In the genomic region with DNA sequence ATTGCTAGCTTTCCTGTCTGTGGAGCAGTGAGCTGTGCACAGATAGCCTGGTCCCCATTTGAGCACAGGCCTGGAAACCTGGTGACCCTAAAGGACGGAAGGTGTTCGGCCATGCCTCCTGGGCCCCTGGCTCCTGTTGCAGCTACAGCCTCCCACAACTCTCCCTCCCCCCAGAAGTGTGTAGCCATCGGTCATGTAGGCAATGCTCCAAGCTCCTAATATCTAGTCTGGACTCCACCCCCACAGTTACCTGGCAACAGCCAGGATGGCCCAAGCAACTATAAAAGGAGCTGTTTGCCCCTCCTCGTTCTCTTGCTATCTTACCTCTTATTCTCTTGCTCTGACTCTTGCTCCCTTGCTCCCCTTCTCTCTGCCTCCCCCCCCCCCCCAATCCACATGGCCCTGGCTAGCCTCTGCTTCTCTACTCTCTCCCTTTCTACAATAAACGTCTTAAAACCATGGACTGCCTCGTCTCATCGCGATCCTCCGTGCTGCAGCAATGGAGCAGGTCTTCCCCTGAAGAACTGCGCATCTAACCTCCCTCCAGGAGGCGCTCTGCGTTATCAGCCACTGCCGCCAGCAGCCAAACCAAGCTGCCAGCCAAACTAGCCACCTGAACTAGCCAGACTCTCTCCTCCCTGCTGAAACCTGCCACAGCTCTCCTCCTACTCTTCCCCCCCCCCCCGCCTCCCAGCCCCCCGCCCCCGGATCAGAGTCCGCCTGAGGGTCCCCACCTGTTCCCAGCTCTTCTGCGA, we compare ENCODE assay signal across 11 mouse cellular contexts.
A peak's percentile ranks its signal among the peaks of the same experiment; 100 is the strongest.
DNase-seq lines count a peak whose midpoint lies in the region; ATAC-seq and TF ChIP-seq lines count a peak whose summit lies in the region.
"Had no signal": no experiment of that assay in that cellular context is flagged by ENCODE, and none has a peak within 500 bp of the region (broad histone marks: within the 10 kb centered on the region; RNA-seq: fewer than 3 reads in every experiment).

No protein-coding gene starts in this region.

- 47% methylated on average over 16 of the region's 18 CpGs for WGBS in heart, embryonic 10.5 days
- 63% methylated on average over 18 of the region's 18 CpGs for WGBS in forebrain, embryonic 14.5 days
- 64% methylated on average over 18 of the region's 18 CpGs for WGBS in forebrain, postnatal 0 days

- H3K79me2 ChIP-seq in CH12.LX (replicated peaks; ENCODE audit: control insufficient read depth, extremely low read depth, insufficient read depth, poor library complexity, severe bottlenecking) (no peaks in the 10 kb centered on the region), MEL (ENCODE audit: control insufficient read depth, insufficient read depth, low read length, poor library complexity) (no peaks in the 10 kb centered on the region)

- ATAC-seq in forebrain, embryonic 14.5 days = no peak
- no peak for ATAC-seq in forebrain, postnatal 0 days
- ATAC-seq: inflammation-experienced regulatory T-cells, adult 6 months had no signal

- TF ChIP-seq EP300 in CH12.LX (IDR thresholded peaks at IDR 0.05; ENCODE audit: low read length) = no peak
- no peak for TF ChIP-seq EP300 in MEL (IDR thresholded peaks at IDR 0.05; ENCODE audit: low read depth in 1 of 2, low read length in 2 of 2)

- TF ChIP-seq POLR2A in CH12.LX (IDR thresholded peaks at IDR 0.05; ENCODE audit: low read depth, low read length) (no peak), MEL (IDR thresholded peaks at IDR 0.05; ENCODE audit: control insufficient read depth in 1 of 2, insufficient read depth in 1 of 2, low read depth in 1 of 2, low read length in 2 of 2, poor library complexity in 1 of 2) (no peak)

- dilution Hi-C loops in CH12.LX (cut with MboI; ENCODE audit: extremely low pct_ligation_motif_present, extremely low pct_unique_long_range_greater_than_20kb, low sequenced_read_pairs) = no loop called here

- in situ Hi-C loops in CH12.LX (cut with MboI; ENCODE audit: low pct_ligation_motif_present, low pct_unique_long_range_greater_than_20kb, low sequenced_read_pairs) = no loop called here

- peak in 1 of 2 experiments; percentile 29; a peak in 1 of 4 replicates for TF ChIP-seq CTCF in CH12.LX (conservative IDR thresholded peaks at IDR 0.05 in 1 of 2, IDR thresholded peaks at IDR 0.05 in 1 of 2; ENCODE audit: low read depth in 2 of 2, low read length in 2 of 2)
- TF ChIP-seq CTCF in MEL (IDR thresholded peaks at IDR 0.05 in 2 of 3, conservative IDR thresholded peaks at IDR 0.05 in 1 of 3; ENCODE audit: control insufficient read depth in 1 of 3, insufficient read depth in 1 of 3, low read depth in 2 of 3, low read length in 3 of 3, poor library complexity in 1 of 3, severe bottlenecking in 1 of 3) = peak in 2 of 3 experiments; percentile 20 to 31; a peak in 3 of 6 replicates
- no peak for TF ChIP-seq CTCF in forebrain, postnatal 0 days (IDR thresholded peaks at IDR 0.05; ENCODE audit: low read depth)

- intact Hi-C loops in heart, postnatal 36 days (cut with DNase I) = no loop called here

- H3K27me3 ChIP-seq in heart, embryonic 10.5 days (ENCODE audit: insufficient read depth, poor library complexity, severe bottlenecking) = peaks cover 34% of the 10 kb centered on the region; the same call in 1 of the 2 replicates
- peaks cover 65% of the 10 kb centered on the region for H3K27me3 ChIP-seq in CH12.LX (replicated peaks)
- H3K27me3 ChIP-seq in MEL (ENCODE audit: control insufficient read depth in 1 of 2, insufficient read depth in 2 of 2, low read length in 2 of 2) = no peaks in the 10 kb centered on the region
- H3K27me3 ChIP-seq in forebrain, embryonic 14.5 days (replicated peaks; ENCODE audit: control insufficient read depth, insufficient read depth, low read length) = no peaks in the 10 kb centered on the region
- no peaks in the 10 kb centered on the region for H3K27me3 ChIP-seq in forebrain, postnatal 0 days (ENCODE audit: insufficient read depth, low read length)

- peaks cover 22% of the 10 kb centered on the region for H3K4me1 ChIP-seq in heart, embryonic 10.5 days
- H3K4me1 ChIP-seq in CH12.LX (ENCODE audit: control insufficient read depth in 1 of 2, insufficient read depth in 2 of 2) = no peaks in the 10 kb centered on the region
- H3K4me1 ChIP-seq in MEL (ENCODE audit: control insufficient read depth in 1 of 2, insufficient read depth in 2 of 2, low read length in 2 of 2) = no peaks in the 10 kb centered on the region
- no peaks in the 10 kb centered on the region for H3K4me1 ChIP-seq in forebrain, embryonic 14.5 days (ENCODE audit: control insufficient read depth, insufficient read depth, low read length)
- H3K4me1 ChIP-seq in forebrain, postnatal 0 days (ENCODE audit: insufficient read depth) = no peaks in the 10 kb centered on the region

- no peak; the same call in 1 of the 2 replicates for TF ChIP-seq RAD21 in CH12.LX (IDR thresholded peaks at IDR 0.05; ENCODE audit: low read depth, low read length)
- no peak for TF ChIP-seq RAD21 in MEL (IDR thresholded peaks at IDR 0.05; ENCODE audit: low read depth, low read length)

- no peak overlapping the region for H3K9ac ChIP-seq in CH12.LX (ENCODE audit: insufficient read depth, low read depth)
- H3K9ac ChIP-seq in MEL (ENCODE audit: control insufficient read depth, low read depth, low read length, poor library complexity, severe bottlenecking) = no peak overlapping the region
- H3K9ac ChIP-seq in forebrain, embryonic 14.5 days (ENCODE audit: low read length) = no peak overlapping the region
- H3K9ac ChIP-seq in forebrain, postnatal 0 days = no peak overlapping the region
- H3K9ac ChIP-seq: embryonic facial prominence, embryonic 13.5 days had no signal

- no peaks in the 10 kb centered on the region for H3K36me3 ChIP-seq in heart, embryonic 10.5 days
- H3K36me3 ChIP-seq in CH12.LX (replicated peaks in 1 of 2; ENCODE audit: control insufficient read depth in 1 of 2, insufficient read depth in 1 of 2, low read length in 1 of 2) = no peaks in the 10 kb centered on the region
- H3K36me3 ChIP-seq in MEL (ENCODE audit: control insufficient read depth in 1 of 2, insufficient read depth in 2 of 2, low read length in 2 of 2) = no peaks in the 10 kb centered on the region
- H3K36me3 ChIP-seq in forebrain, embryonic 14.5 days (ENCODE audit: control insufficient read depth, insufficient read depth, low read length) = no peaks in the 10 kb centered on the region
- H3K36me3 ChIP-seq in forebrain, postnatal 0 days (ENCODE audit: insufficient read depth) = no peaks in the 10 kb centered on the region
- H3K36me3 ChIP-seq: embryonic facial prominence, embryonic 13.5 days had no signal

- no peaks in the 10 kb centered on the region for H3K9me3 ChIP-seq in heart, embryonic 10.5 days
- H3K9me3 ChIP-seq in CH12.LX (replicated peaks; ENCODE audit: low read length) = no peaks in the 10 kb centered on the region
- no peaks in the 10 kb centered on the region for H3K9me3 ChIP-seq in MEL (replicated peaks; ENCODE audit: insufficient read depth, low read length)
- no peaks in the 10 kb centered on the region for H3K9me3 ChIP-seq in forebrain, embryonic 14.5 days (replicated peaks; ENCODE audit: control insufficient read depth, low read length)
- no peaks in the 10 kb centered on the region for H3K9me3 ChIP-seq in forebrain, postnatal 0 days (ENCODE audit: low read length)
- H3K9me3 ChIP-seq: embryonic facial prominence, embryonic 13.5 days had no signal

- H3K4me2 ChIP-seq in CH12.LX (ENCODE audit: insufficient read depth, low read depth, poor library complexity, severe bottlenecking) = no peak overlapping the region
- H3K4me2 ChIP-seq in forebrain, embryonic 14.5 days (ENCODE audit: low read length) = no peak overlapping the region
- no peak overlapping the region for H3K4me2 ChIP-seq in forebrain, postnatal 0 days (ENCODE audit: low read depth)
- H3K4me2 ChIP-seq: embryonic facial prominence, embryonic 13.5 days had no signal

- H3K27ac ChIP-seq in heart, embryonic 10.5 days = peak overlapping the region; percentile 30
- H3K27ac ChIP-seq in CH12.LX (ENCODE audit: insufficient read depth, low read depth) (no peak overlapping the region), MEL (ENCODE audit: control insufficient read depth, low read depth, low read length) (no peak overlapping the region)
- no peak overlapping the region for H3K27ac ChIP-seq in forebrain, embryonic 14.5 days (ENCODE audit: low read depth, low read length)
- no peak overlapping the region for H3K27ac ChIP-seq in forebrain, postnatal 0 days (ENCODE audit: low read depth, low read length)
- H3K27ac ChIP-seq: embryonic facial prominence, embryonic 13.5 days had no signal

- DNase-seq in heart, embryonic 10.5 days (ENCODE audit: low spot score) = no peak
- no peak for DNase-seq in heart, postnatal 36 days
- peak; percentile 20 to 35 for DNase-seq in kidney, postnatal 36 days
- DNase-seq in kidney, postnatal 10 days = no peak
- DNase-seq in CH12.LX (ENCODE audit: extremely low read depth) (no peak), MEL (ENCODE audit: low read depth, low spot score) (no peak)
- no peak for DNase-seq in forebrain, embryonic 14.5 days (ENCODE audit: low spot score)
- no peak for DNase-seq in forebrain, postnatal 0 days
- DNase-seq: right cerebral cortex, postnatal 14 days had no signal

- no peak overlapping the region for H3K4me3 ChIP-seq in heart, embryonic 10.5 days
- no peak overlapping the region for H3K4me3 ChIP-seq in CH12.LX (replicated peaks in 1 of 3; ENCODE audit: low read depth in 2 of 3, low read length in 2 of 3, poor library complexity in 1 of 3)
- H3K4me3 ChIP-seq in MEL (ENCODE audit: control insufficient read depth in 1 of 2, insufficient read depth in 1 of 2, low read depth in 2 of 2, low read length in 2 of 2) = no peak overlapping the region
- H3K4me3 ChIP-seq in forebrain, embryonic 14.5 days (ENCODE audit: low read depth, low read length) = no peak overlapping the region
- H3K4me3 ChIP-seq in forebrain, postnatal 0 days (ENCODE audit: low read depth, low read length) = no peak overlapping the region
- H3K4me3 ChIP-seq: embryonic facial prominence, embryonic 13.5 days had no signal

TF ChIP-seq in CH12.LX, 34 proteins besides CTCF, POLR2A, EP300 and RAD21:
- TF ChIP-seq RCOR1 (conservative IDR thresholded peaks at IDR 0.05; ENCODE audit: low read depth, low read length) (no peak), ELF1 (IDR thresholded peaks at IDR 0.05; ENCODE audit: low read depth, low read length) (no peak), SMC3 (IDR thresholded peaks at IDR 0.05; ENCODE audit: low read depth, low read length) (peak; percentile 18; the same call in 1 of the 2 replicates), CHD2 (IDR thresholded peaks at IDR 0.05; ENCODE audit: low read length) (no peak)

TF ChIP-seq in MEL, 35 proteins besides CTCF, POLR2A, EP300 and RAD21:
- peak; percentile 36 for TF ChIP-seq SMC3 (IDR thresholded peaks at IDR 0.05; ENCODE audit: low read depth, low read length)
- no peak for TF ChIP-seq SIN3A (IDR thresholded peaks at IDR 0.05; ENCODE audit: low read length)

Comparison
In these comparisons a context has a peak if more than half of its experiments do, and no peak if none do; other contexts are left out.
1. DNase-seq: peak in kidney, postnatal 36 days (2 of 2); none in heart, embryonic 10.5 days (single experiment), heart, postnatal 36 days (0 of 2), kidney, postnatal 10 days (single experiment), CH12.LX (single experiment), MEL (single experiment), forebrain, embryonic 14.5 days (single experiment) and forebrain, postnatal 0 days (single experiment).